26 mouse cellular contexts compared by ENCODE assay signal in the genomic region with DNA sequence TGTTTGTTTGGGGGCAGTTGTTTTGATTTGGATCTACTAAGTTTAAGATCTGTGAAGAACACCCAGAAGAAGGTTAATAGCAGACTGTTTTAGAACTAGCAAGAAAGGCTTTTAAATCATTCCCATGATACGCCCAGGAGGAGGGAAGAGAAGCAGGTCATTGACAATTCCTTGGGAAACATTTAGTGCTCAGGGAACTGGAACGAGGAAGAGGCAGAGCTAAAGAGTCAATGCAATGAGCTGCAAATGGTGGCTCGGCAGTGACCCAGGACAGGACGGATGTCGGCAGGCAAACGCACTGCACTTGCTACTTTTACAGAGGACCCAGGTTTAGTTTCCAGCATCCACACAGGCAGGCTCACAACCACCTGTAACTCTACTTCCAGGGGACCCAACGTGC. TPM values are rescaled to one million over a fixed set of nuclear protein-coding genes. Genes with fewer than 3 reads are reported as not detected.
DNase-seq lines count a peak whose midpoint lies in the region; ATAC-seq and TF ChIP-seq lines count a peak whose summit lies in the region.
"Had no signal": no experiment of that assay in that cellular context is flagged by ENCODE, and none has a peak within 500 bp of the region (broad histone marks: within the 10 kb centered on the region; RNA-seq: fewer than 3 reads in every experiment).

No protein-coding gene starts in this region.

- H3K36me3 ChIP-seq in kidney, adult 2 months (ENCODE audit: control insufficient read depth, insufficient read depth, low read length): no peaks in the 10 kb centered on the region; the same call in 1 of the 2 replicates
- peaks cover 7% of the 10 kb centered on the region for H3K36me3 ChIP-seq in kidney, embryonic 16.5 days (ENCODE audit: insufficient read depth, low read length)
- no peaks in the 10 kb centered on the region for H3K36me3 ChIP-seq in midbrain, embryonic 11.5 days (ENCODE audit: control insufficient read depth, insufficient read depth, low read length)
- H3K36me3 ChIP-seq in midbrain, embryonic 14.5 days (ENCODE audit: control insufficient read depth, insufficient read depth, low read length): peaks cover 3% of the 10 kb centered on the region; the same call in 1 of the 2 replicates

- ATAC-seq in kidney, embryonic 16.5 days (ENCODE audit: low FRiP score, low TSS enrichment): no peak
- no peak for ATAC-seq in midbrain, embryonic 11.5 days (ENCODE audit: low FRiP score)
- no peak for ATAC-seq in midbrain, embryonic 14.5 days (ENCODE audit: low FRiP score, low TSS enrichment)
- ATAC-seq: forebrain, embryonic 13.5 days; forebrain, embryonic 16.5 days; Patski had no signal

- H3K9me3 ChIP-seq in kidney, embryonic 16.5 days (ENCODE audit: low read length): no peaks in the 10 kb centered on the region
- H3K9me3 ChIP-seq in midbrain, embryonic 11.5 days (ENCODE audit: control insufficient read depth, low read length): no peaks in the 10 kb centered on the region
- H3K9me3 ChIP-seq in midbrain, embryonic 14.5 days (ENCODE audit: control insufficient read depth, low read length): no peaks in the 10 kb centered on the region
- H3K9me3 ChIP-seq: forebrain, embryonic 10.5 days; forebrain, embryonic 13.5 days; G1E; heart, embryonic 10.5 days; heart, embryonic 13.5 days had no signal

- peaks cover 41% of the 10 kb centered on the region for H3K4me1 ChIP-seq in kidney, adult 2 months (ENCODE audit: control insufficient read depth, insufficient read depth, low read length)
- peaks cover 60% of the 10 kb centered on the region for H3K4me1 ChIP-seq in kidney, embryonic 16.5 days (ENCODE audit: insufficient read depth, low read length)
- H3K4me1 ChIP-seq in midbrain, embryonic 11.5 days (ENCODE audit: control insufficient read depth, insufficient read depth, low read length): peaks cover 17% of the 10 kb centered on the region
- H3K4me1 ChIP-seq in midbrain, embryonic 14.5 days (ENCODE audit: control insufficient read depth, insufficient read depth, low read length): peaks cover 22% of the 10 kb centered on the region

- TF ChIP-seq CTCF in kidney, adult 2 months (conservative IDR thresholded peaks at IDR 0.05; ENCODE audit: insufficient read depth, insufficient read length, low read depth, low read length): no peak

- H3K27me3 ChIP-seq in kidney, adult 2 months (replicated peaks; ENCODE audit: control insufficient read depth, insufficient read depth, low read length): no peaks in the 10 kb centered on the region
- H3K27me3 ChIP-seq in kidney, embryonic 16.5 days (ENCODE audit: insufficient read depth, low read length): no peaks in the 10 kb centered on the region
- H3K27me3 ChIP-seq in midbrain, embryonic 11.5 days (ENCODE audit: control insufficient read depth, insufficient read depth, low read length): no peaks in the 10 kb centered on the region; the same call in 1 of the 2 replicates
- H3K27me3 ChIP-seq in midbrain, embryonic 14.5 days (ENCODE audit: control insufficient read depth, insufficient read depth, low read length): no peaks in the 10 kb centered on the region
- H3K27me3 ChIP-seq: CH12.LX, Patski had no signal

- no peak for TF ChIP-seq POLR2A in kidney, adult 2 months (IDR thresholded peaks at IDR 0.05; ENCODE audit: low read depth, low read length)

- 14% methylated on average over 7 of the region's 7 CpGs for WGBS in kidney, adult 2 months
- WGBS in kidney, embryonic 16.5 days: 15% methylated on average over 7 of the region's 7 CpGs
- 55% methylated on average over 7 of the region's 7 CpGs for WGBS in midbrain, embryonic 11.5 days
- WGBS in midbrain, embryonic 14.5 days: 46% methylated on average over 7 of the region's 7 CpGs

- H3K9ac ChIP-seq in kidney, embryonic 16.5 days (replicated peaks; ENCODE audit: low read length): no peak overlapping the region
- H3K9ac ChIP-seq in midbrain, embryonic 11.5 days (ENCODE audit: low read length): no peak overlapping the region
- H3K9ac ChIP-seq in midbrain, embryonic 14.5 days (replicated peaks; ENCODE audit: low read length): no peak overlapping the region
- H3K9ac ChIP-seq: forebrain, embryonic 13.5 days; heart, embryonic 13.5 days; hindbrain, embryonic 14.5 days had no signal

- H3K4me3 ChIP-seq in kidney, adult 2 months (ENCODE audit: insufficient read depth, low read depth, low read length): no peak overlapping the region
- no peak overlapping the region for H3K4me3 ChIP-seq in kidney, embryonic 16.5 days (ENCODE audit: low read length)
- H3K4me3 ChIP-seq in midbrain, embryonic 11.5 days (ENCODE audit: low read depth, low read length): no peak overlapping the region
- no peak overlapping the region for H3K4me3 ChIP-seq in midbrain, embryonic 14.5 days (replicated peaks; ENCODE audit: low read depth, low read length)
- H3K4me3 ChIP-seq: forebrain, embryonic 10.5 days; forebrain, embryonic 13.5 days; heart, adult 2 months; heart, embryonic 10.5 days; heart, embryonic 13.5 days had no signal

- H3K27ac ChIP-seq in kidney, adult 2 months (ENCODE audit: insufficient read depth, low read depth, low read length): peak overlapping the region; percentile 39
- peak overlapping the region; percentile 46 for H3K27ac ChIP-seq in kidney, embryonic 16.5 days (ENCODE audit: low read length)
- H3K27ac ChIP-seq in midbrain, embryonic 11.5 days (ENCODE audit: low read depth, low read length): no peak overlapping the region
- no peak overlapping the region for H3K27ac ChIP-seq in midbrain, embryonic 14.5 days (replicated peaks; ENCODE audit: low read depth, low read length)
- H3K27ac ChIP-seq: forebrain, embryonic 10.5 days; forebrain, embryonic 13.5 days; heart, adult 2 months; heart, embryonic 10.5 days; heart, embryonic 13.5 days; hindbrain, embryonic 14.5 days had no signal

- H3K4me2 ChIP-seq in kidney, embryonic 16.5 days (replicated peaks; ENCODE audit: low read depth, low read length): no peak overlapping the region
- H3K4me2 ChIP-seq in midbrain, embryonic 11.5 days: no peak overlapping the region
- no peak overlapping the region for H3K4me2 ChIP-seq in midbrain, embryonic 14.5 days (ENCODE audit: low read length)
- H3K4me2 ChIP-seq: forebrain, embryonic 13.5 days; heart, embryonic 13.5 days; hindbrain, embryonic 14.5 days had no signal

- peak; percentile 70 for DNase-seq in kidney, adult 2 months
- DNase-seq in kidney, adult 11 months: no peak
- no peak for DNase-seq in kidney, postnatal 25 days
- peak; percentile 51 for DNase-seq in midbrain, embryonic 11.5 days (ENCODE audit: low spot score, missing footprints)
- no peak for DNase-seq in midbrain, embryonic 14.5 days
- DNase-seq: adrenal gland, postnatal 10 days; adrenal gland, postnatal 36 days; B cell, adult 2 months; cerebellum, adult 18-20 months; cerebellum, adult 9-10 months; cerebellum, postnatal 14 days; gastrocnemius, postnatal 10 days; gastrocnemius, postnatal 36 days; heart, adult 2 months; heart, postnatal 14 days; heart, postnatal 4 days had no signal

RNA-seq across cellular contexts. Expression of a gene that starts 1.9 kb away (rescaled TPM):
- 540 and 572 TPM in 2 replicates for polyA plus RNA-seq in kidney, adult 2 months (2012; rRNA removed)
- polyA plus RNA-seq in kidney, embryonic 16.5 days (2015; fragmentation: Nextera tagmentation; extraction: Ambion mirVana): 197 and 200 TPM in 2 replicates
- 213 and 220 TPM in 2 replicates for polyA plus RNA-seq in midbrain, embryonic 11.5 days (2014; fragmentation: Nextera tagmentation; extraction: Ambion mirVana)
- polyA plus RNA-seq in midbrain, embryonic 14.5 days (2014; fragmentation: Nextera tagmentation; extraction: Ambion mirVana): 221 and 243 TPM in 2 replicates

RNA-seq across cellular contexts. Expression of a gene that starts 2.0 kb away (rescaled TPM):
- 1.3 and 1.6 TPM in 2 replicates for polyA plus RNA-seq in kidney, adult 2 months (2012; rRNA removed)
- 1.7 and 3.2 TPM in 2 replicates for polyA plus RNA-seq in kidney, embryonic 16.5 days (2015; fragmentation: Nextera tagmentation; extraction: Ambion mirVana)
- polyA plus RNA-seq in midbrain, embryonic 11.5 days (2014; fragmentation: Nextera tagmentation; extraction: Ambion mirVana): 1.4 and 1.7 TPM in 2 replicates
- polyA plus RNA-seq in midbrain, embryonic 14.5 days (2014; fragmentation: Nextera tagmentation; extraction: Ambion mirVana): 0.38 and 0.55 TPM in 2 replicates

RNA-seq across cellular contexts. Expression of a gene that starts 20.5 kb away (rescaled TPM):
- 134 and 160 TPM in 2 replicates for polyA plus RNA-seq in kidney, adult 2 months (2012; rRNA removed)
- polyA plus RNA-seq in kidney, embryonic 16.5 days (2015; fragmentation: Nextera tagmentation; extraction: Ambion mirVana): 30.5 and 39.5 TPM in 2 replicates
- polyA plus RNA-seq in midbrain, embryonic 11.5 days (2014; fragmentation: Nextera tagmentation; extraction: Ambion mirVana): 4.8 and 5.2 TPM in 2 replicates
- 4.3 and 5.3 TPM in 2 replicates for polyA plus RNA-seq in midbrain, embryonic 14.5 days (2014; fragmentation: Nextera tagmentation; extraction: Ambion mirVana)

RNA-seq across cellular contexts. Expression of a gene that starts 21.2 kb away (rescaled TPM):
- 61.9 and 89.5 TPM in 2 replicates for polyA plus RNA-seq in kidney, adult 2 months (2012; rRNA removed)
- 176 and 188 TPM in 2 replicates for polyA plus RNA-seq in kidney, embryonic 16.5 days (2015; fragmentation: Nextera tagmentation; extraction: Ambion mirVana)
- polyA plus RNA-seq in midbrain, embryonic 11.5 days (2014; fragmentation: Nextera tagmentation; extraction: Ambion mirVana): 163 and 179 TPM in 2 replicates
- 148 and 193 TPM in 2 replicates for polyA plus RNA-seq in midbrain, embryonic 14.5 days (2014; fragmentation: Nextera tagmentation; extraction: Ambion mirVana)

RNA-seq across cellular contexts. Expression of a gene that starts 27.3 kb away (rescaled TPM):
- 112 and 116 TPM in 2 replicates for polyA plus RNA-seq in kidney, adult 2 months (2012; rRNA removed)
- polyA plus RNA-seq in kidney, embryonic 16.5 days (2015; fragmentation: Nextera tagmentation; extraction: Ambion mirVana): 154 TPM in 2 replicates
- polyA plus RNA-seq in midbrain, embryonic 11.5 days (2014; fragmentation: Nextera tagmentation; extraction: Ambion mirVana): 122 and 130 TPM in 2 replicates
- polyA plus RNA-seq in midbrain, embryonic 14.5 days (2014; fragmentation: Nextera tagmentation; extraction: Ambion mirVana): 111 and 134 TPM in 2 replicates

Comparison
In these comparisons a context has a peak if more than half of its experiments do, and no peak if none do; other contexts are left out.
1. DNase-seq: peak in kidney, adult 2 months (single experiment) and midbrain, embryonic 11.5 days (single experiment); none in kidney, adult 11 months (single experiment), kidney, postnatal 25 days (0 of 2) and midbrain, embryonic 14.5 days (single experiment).
2. H3K27ac ChIP-seq: peak in kidney, adult 2 months (single experiment) and kidney, embryonic 16.5 days (single experiment); none in midbrain, embryonic 11.5 days (single experiment) and midbrain, embryonic 14.5 days (single experiment).